Mouse (Mus musculus) liver, postnatal 0 days (tissue): ENCODE measurements at regions not wholly inside any gene's neighbourhood (a gene's known extent, or its start where the extent isn't known, plus 50 kb on each side); places are given as distances from the start of the nearest gene placed in this dataset.
A peak's percentile ranks its signal among the peaks of the same experiment; 100 is the strongest.

ENCODE experiments used
- ATAC-seq: fragments of 200-750 bp; cut with Nextera tagmentation; 2 replicates; pipeline ENCODE4 v1.8.0; 2017; ENCODE audit warnings: mild to moderate bottlenecking, moderate library complexity
- DNase-seq: peaks from one replicate; pipeline ENCODE4 v3.0.0-alpha.2; 2016
- H3K27ac ChIP-seq: fragments of 300-500 bp; sonication (generic); 2 replicates; pipeline ENCODE4 v1.5.1; 2014; ENCODE audit warnings: antibody characterized with exemption, moderate library complexity, mild to moderate bottlenecking, low read depth
- H3K27me3 ChIP-seq: fragments of 300-500 bp; sonication (generic); 2 replicates; pipeline ENCODE4 v1.6.1; 2014; ENCODE audit warnings: low read length, control low read depth, mixed read lengths; ENCODE audit not compliant: insufficient read depth
- H3K36me3 ChIP-seq: fragments of 300-500 bp; sonication (generic); replicated peaks from 2 replicates; pipeline ENCODE4 v1.6.1; 2014; ENCODE audit warnings: mild to moderate bottlenecking, control low read depth, low read length, moderate library complexity, mixed read lengths; ENCODE audit not compliant: insufficient read depth
- H3K4me1 ChIP-seq: fragments of 300-500 bp; sonication (generic); 2 replicates; pipeline ENCODE4 v1.6.1; 2014; ENCODE audit warnings: antibody characterized with exemption, mild to moderate bottlenecking, control low read depth; ENCODE audit not compliant: insufficient read depth
- H3K4me2 ChIP-seq: fragments of 300-500 bp; sonication (generic); 2 replicates; pipeline ENCODE4 v1.6.1; 2014; ENCODE audit warnings: low read depth, mild to moderate bottlenecking, low read length, moderate library complexity, mixed read lengths
- H3K4me3 ChIP-seq: fragments of 300-500 bp; sonication (generic); 2 replicates; pipeline ENCODE4 v1.5.1; 2014; ENCODE audit warnings: low read depth, low read length
- H3K9ac ChIP-seq: fragments of 300-500 bp; sonication (generic); replicated peaks from 2 replicates; pipeline ENCODE4 v1.6.1; 2014; ENCODE audit warnings: mild to moderate bottlenecking, moderate library complexity
- H3K9me3 ChIP-seq: fragments of 300-500 bp; sonication (generic); 2 replicates; pipeline ENCODE4 v1.6.1; 2016; ENCODE audit warnings: mild to moderate bottlenecking, control low read depth, low read length, mixed read lengths
- CTCF ChIP-seq: sonication (generic); IDR thresholded peaks from 2 replicates; pipeline ENCODE4 v1.5.1; 2016; ENCODE audit warnings: antibody characterized with exemption, low read depth
- EP300 ChIP-seq: IDR thresholded peaks from 2 replicates; pipeline ENCODE4 v1.6.1; 2016; ENCODE audit warnings: antibody characterized with exemption, low read depth, mild to moderate bottlenecking
- WGBS: fragments of 180-500 bp; shearing (Covaris S2); extraction: QIAGEN DNeasy Blood & Tissue Kit; methylation state at CpG from one replicate; pipeline ENCODE4 v1.1.7; 2014; ENCODE audit not compliant: insufficient replicate concordance; 5-methylcytosine and 5-hydroxymethylcytosine counted together

GRCm38 (mm10) chr13:97523523-97524412 lies 236.7 kb downstream of the Gm10260 start:
- ATAC-seq (no peak), DNase-seq (no peak)
- WGBS, result 52% methylated on average over 19 of the region's 19 CpGs
- no peak overlapping the region for H3K9ac ChIP-seq
- no peaks in the 10 kb centered on the region for H3K9me3 ChIP-seq
- H3K4me1 ChIP-seq, result 0 out of 2 replicates have a peak, but pooled peaks cover 2% of the 10 kb centered on the region
- no peak overlapping the region for H3K4me2 ChIP-seq
- no peak overlapping the region for H3K4me3 ChIP-seq
- no peak overlapping the region for H3K27ac ChIP-seq
- TF ChIP-seq CTCF, result no peak
- no peak for TF ChIP-seq EP300
- H3K27me3 ChIP-seq, result no peaks in the 10 kb centered on the region
- H3K36me3 ChIP-seq, result no peaks in the 10 kb centered on the region

DNA sequence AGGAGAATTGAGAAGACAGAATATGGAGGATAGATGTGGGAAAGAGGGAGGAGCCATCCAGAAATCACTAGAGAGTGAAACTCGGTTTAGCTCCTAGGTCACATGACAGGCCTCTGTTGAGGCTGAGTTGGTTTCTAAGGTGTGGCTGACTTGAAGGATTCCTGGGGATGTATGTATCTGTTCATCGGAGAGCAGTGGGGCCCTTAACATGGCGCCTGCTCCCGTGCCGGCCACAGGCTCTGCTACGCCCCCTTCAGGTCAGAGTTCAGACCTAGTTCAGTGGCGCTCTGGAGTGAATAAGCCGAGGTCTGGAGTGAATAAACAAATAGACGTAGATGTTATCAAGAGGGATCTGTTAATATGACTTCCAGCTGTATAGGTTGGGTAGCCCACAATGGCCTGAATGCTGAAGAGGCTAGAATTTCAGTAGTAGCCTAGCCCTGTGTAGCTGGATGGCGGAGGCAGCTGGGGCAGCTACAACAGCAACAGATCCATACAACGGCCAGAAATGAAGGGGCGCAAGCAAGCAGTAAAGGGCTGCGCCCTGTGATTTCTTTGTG lies 239.4 kb downstream of the Gm10260 start:
- Histone ChIP-seq H3K4me3 (no peak overlapping the region), H3K9me3 (no peaks in the 10 kb centered on the region), H3K27me3 (no peaks in the 10 kb centered on the region), H3K9ac (no peak overlapping the region), H3K4me1 (0 out of 2 replicates have a peak, but pooled peaks cover 2% of the 10 kb centered on the region), H3K36me3 (no peaks in the 10 kb centered on the region), H3K27ac (no peak overlapping the region), H3K4me2 (no peak overlapping the region)
- WGBS, result 79% methylated on average over 13 of the region's 13 CpGs
- no peak for ATAC-seq
- DNase-seq, result no peak
- TF ChIP-seq CTCF (no peak), EP300 (no peak)

DNA sequence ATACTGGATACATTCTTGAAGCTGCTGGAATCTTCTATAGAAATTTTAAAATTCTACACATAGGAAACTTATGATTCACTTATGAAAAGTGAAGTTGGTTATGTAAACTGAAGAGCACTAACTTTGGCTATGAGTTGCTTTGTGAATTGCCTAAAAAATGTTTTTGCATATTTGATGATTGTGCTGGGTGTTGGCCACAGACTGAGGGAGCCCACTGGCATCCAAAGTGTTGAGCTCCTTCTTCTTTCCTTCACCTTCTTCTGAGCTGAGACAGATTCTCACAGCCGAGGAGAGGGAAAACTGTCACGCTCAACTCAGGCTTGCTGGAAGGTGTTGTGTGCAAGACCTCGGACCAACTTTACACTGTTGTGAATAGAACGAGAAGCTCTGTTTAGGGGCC lies 243.7 kb downstream of the Gm10260 start:
- no peak for ATAC-seq
- no peak for DNase-seq
- Histone ChIP-seq H3K36me3 (no peaks in the 10 kb centered on the region), H3K4me1 (no peaks in the 10 kb centered on the region), H3K27me3 (no peaks in the 10 kb centered on the region), H3K27ac (no peak overlapping the region), H3K4me3 (no peak overlapping the region), H3K9ac (no peak overlapping the region), H3K9me3 (no peaks in the 10 kb centered on the region), H3K4me2 (no peak overlapping the region)
- no peak for TF ChIP-seq EP300
- no peak for TF ChIP-seq CTCF
- 82% methylated on average over 4 of the region's 4 CpGs for WGBS

DNA sequence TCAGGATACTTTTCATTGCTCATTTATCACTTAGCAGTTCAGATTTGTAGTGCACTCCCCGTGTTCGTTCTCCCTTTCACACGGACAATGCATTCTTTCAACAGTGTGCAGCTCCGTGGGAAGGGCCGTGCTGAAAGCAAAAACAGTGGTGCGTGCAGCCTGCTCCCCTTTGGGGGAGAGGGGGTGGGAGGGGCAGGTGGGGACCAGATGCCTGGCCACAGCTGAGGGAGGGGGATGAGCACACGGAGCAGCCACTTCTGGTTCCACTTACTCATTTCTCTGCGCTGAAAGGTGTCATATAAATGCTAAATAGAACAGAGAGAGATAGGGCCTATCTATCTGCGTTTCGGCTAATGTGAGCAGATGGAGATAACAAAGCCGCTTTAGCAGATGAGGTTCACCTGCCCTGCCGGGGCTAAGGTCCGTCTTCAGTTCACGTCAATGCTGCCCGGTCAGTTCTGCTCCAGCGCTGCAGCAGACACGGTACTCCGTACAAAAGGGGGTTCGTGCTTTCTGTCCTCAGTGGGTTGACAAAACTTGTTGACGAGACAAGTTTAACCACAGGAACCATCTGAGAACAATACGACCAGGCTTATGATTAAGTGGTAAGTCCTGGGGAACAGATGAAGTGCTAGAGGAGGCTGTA lies 245.9 kb downstream of the Gm10260 start:
- Histone ChIP-seq H3K36me3 (no peaks in the 10 kb centered on the region), H3K27ac (no peak overlapping the region), H3K4me2 (no peak overlapping the region), H3K9me3 (no peaks in the 10 kb centered on the region), H3K9ac (no peak overlapping the region), H3K4me1 (peaks cover 5% of the 10 kb centered on the region; the same call in 1 of the 2 replicates), H3K27me3 (no peaks in the 10 kb centered on the region), H3K4me3 (no peak overlapping the region)
- TF ChIP-seq EP300 (no peak), CTCF (no peak)
- ATAC-seq (no peak), DNase-seq (no peak)
- 58% methylated on average over 21 of the region's 21 CpGs for WGBS

- Histone ChIP-seq H3K9ac (no peak overlapping the region), H3K27me3 (no peaks in the 10 kb centered on the region), H3K4me3 (no peak overlapping the region), H3K36me3 (no peaks in the 10 kb centered on the region), H3K4me1 (peaks cover 5% of the 10 kb centered on the region; the same call in 1 of the 2 replicates), H3K9me3 (no peaks in the 10 kb centered on the region), H3K4me2 (no peak overlapping the region), H3K27ac (no peak overlapping the region)
- no peak for ATAC-seq
- no peak for TF ChIP-seq CTCF
- no peak for TF ChIP-seq EP300
- DNase-seq, result no peak
- 56% methylated on average over 4 of the region's 4 CpGs for WGBS
Measured at GRCm38 (mm10) chr13:97512521-97512920, 247.9 kb downstream of the Gm10260 start.

DNA sequence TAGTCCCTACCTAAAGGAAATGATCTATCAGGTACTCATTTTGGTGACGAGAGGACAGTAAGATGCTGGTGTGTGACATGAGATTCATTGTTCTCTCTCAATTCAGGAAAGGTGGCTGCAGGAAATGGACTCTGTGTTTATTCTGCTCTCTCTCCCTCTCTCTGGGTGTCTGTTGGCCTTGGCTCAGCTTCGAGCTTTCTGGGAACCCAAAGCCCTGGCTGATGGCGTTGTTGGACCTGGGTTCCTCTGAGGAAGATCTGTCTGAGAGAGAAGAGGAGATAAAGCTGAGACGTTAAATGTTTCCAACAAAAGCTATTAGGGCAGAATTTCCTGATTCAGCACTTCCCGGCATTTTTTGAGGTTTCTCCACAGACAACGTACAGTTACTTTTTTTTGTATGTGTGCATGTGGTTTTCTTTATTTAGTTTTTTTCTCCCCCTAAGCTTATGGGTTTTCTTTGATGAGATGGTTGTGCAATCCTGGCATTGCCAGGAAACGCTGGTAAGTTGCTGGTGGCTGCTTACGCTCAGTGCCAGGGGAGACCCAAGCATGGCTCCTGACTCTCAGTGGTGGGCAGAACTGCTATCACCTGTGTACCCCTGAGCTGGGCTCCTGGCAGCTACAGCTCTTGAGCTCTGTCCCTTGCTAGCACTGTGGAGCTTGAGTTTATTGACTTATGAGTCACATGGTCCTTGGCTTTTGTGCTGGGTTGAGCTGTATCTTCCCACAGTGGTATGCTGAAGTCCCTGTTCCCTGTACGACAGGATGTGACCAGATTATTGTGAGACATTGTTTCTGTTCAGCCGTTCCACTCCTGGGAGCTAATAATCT lies 249.8 kb downstream of the Gm10260 start:
- H3K27me3 ChIP-seq, result no peaks in the 10 kb centered on the region
- H3K27ac ChIP-seq, result no peak overlapping the region
- DNase-seq (peak; percentile 18), ATAC-seq (peak; percentile 68)
- WGBS, result 13% methylated on average over 10 of the region's 10 CpGs
- no peak overlapping the region for H3K4me2 ChIP-seq
- H3K4me3 ChIP-seq, result no peak overlapping the region
- no peak overlapping the region for H3K9ac ChIP-seq
- H3K9me3 ChIP-seq, result no peaks in the 10 kb centered on the region
- H3K36me3 ChIP-seq, result no peaks in the 10 kb centered on the region
- TF ChIP-seq CTCF, result no peak
- no peak for TF ChIP-seq EP300
- H3K4me1 ChIP-seq, result peaks cover 5% of the 10 kb centered on the region; the same call in 1 of the 2 replicates
